Mouse (Mus musculus) spleen, postnatal 14 days (tissue): ENCODE results near the gene Ephb1.

Experiments
- DNase-seq, 2 experiments: peaks; one replicate each; pipeline ENCODE4 v3.0.0; 2021 to 2022; ENCODE audit warnings: low spot score in 2 of 2

Ephb1 gene

GRCm38 (mm10) chr9:101994086-101994485 is 360.4 kb downstream of the Ephb1 start:
- no peak for DNase-seq

GRCm38 (mm10) chr9:101990836-101991235 is 363.7 kb downstream of the Ephb1 start:
- DNase-seq, result no peak

GRCm38 (mm10) chr9:101990032-101990431 is 364.5 kb downstream of the Ephb1 start:
- DNase-seq, result no peak

- no peak for DNase-seq
Observed at GRCm38 (mm10) chr9:101986910-101987309, 367.6 kb downstream of the Ephb1 start.

- no peak for DNase-seq
Observed at GRCm38 (mm10) chr9:101982378-101982777, 372.1 kb downstream of the Ephb1 start.

- no peak for DNase-seq
Observed at GRCm38 (mm10) chr9:101981161-101981560, 373.3 kb downstream of the Ephb1 start.

- no peak for DNase-seq
Observed at GRCm38 (mm10) chr9:101976884-101977465, 377.5 kb downstream of the Ephb1 start.

- DNase-seq, result no peak
Observed at GRCm38 (mm10) chr9:101972314-101972713, 382.2 kb downstream of the Ephb1 start.

GRCm38 (mm10) chr9:101971806-101972205 is 382.7 kb downstream of the Ephb1 start:
- DNase-seq, result no peak

GRCm38 (mm10) chr9:101956228-101956627 is 398.3 kb downstream of the Ephb1 start:
- DNase-seq, result no peak

GRCm38 (mm10) chr9:101954529-101954928 is 400.0 kb downstream of the Ephb1 start:
- no peak for DNase-seq

GRCm38 (mm10) chr9:101950101-101950500 is 404.4 kb downstream of the Ephb1 start:
- no peak for DNase-seq

GRCm38 (mm10) chr9:101945814-101946213 is 408.7 kb downstream of the Ephb1 start:
- DNase-seq, result no peak

- DNase-seq, result no peak
Observed at GRCm38 (mm10) chr9:101945326-101945725, 409.2 kb downstream of the Ephb1 start.

- no peak for DNase-seq
Observed at GRCm38 (mm10) chr9:101942058-101942669, 412.3 kb downstream of the Ephb1 start.

GRCm38 (mm10) chr9:101940182-101940581 is 414.3 kb downstream of the Ephb1 start:
- no peak for DNase-seq

GRCm38 (mm10) chr9:101939006-101939405 is 415.5 kb downstream of the Ephb1 start:
- no peak for DNase-seq

GRCm38 (mm10) chr9:101938066-101938465 is 416.4 kb downstream of the Ephb1 start:
- no peak for DNase-seq

- no peak for DNase-seq
Observed at GRCm38 (mm10) chr9:101934887-101935286, 419.6 kb downstream of the Ephb1 start.

- no peak for DNase-seq
Observed at GRCm38 (mm10) chr9:101933946-101934573, 420.4 kb downstream of the Ephb1 start.

GRCm38 (mm10) chr9:101924829-101925228 is 429.7 kb downstream of the Ephb1 start:
- no peak for DNase-seq

GRCm38 (mm10) chr9:101922846-101923245 is 431.6 kb downstream of the Ephb1 start:
- no peak for DNase-seq

- DNase-seq, result no peak
Observed at GRCm38 (mm10) chr9:101919324-101919723, 435.2 kb downstream of the Ephb1 start.
